Mouse (Mus musculus) limb, embryonic 12.5 days (tissue): ENCODE data around the gene Itpr1. TPM values are rescaled to one million over a fixed set of nuclear protein-coding genes. Genes with fewer than 3 reads are reported as not detected.
A peak's percentile ranks its signal among the peaks of the same experiment; 100 is the strongest.

ENCODE experiments used
- ATAC-seq: fragments of 200-750 bp; cut with Nextera tagmentation; 2 replicates; pipeline ENCODE4 v1.8.0; 2017; ENCODE audit warnings: low read depth, moderate TSS enrichment; ENCODE audit not compliant: insufficient number of reproducible peaks, insufficient read depth, low FRiP score, low TSS enrichment
- H3K27ac ChIP-seq: fragments of 300-500 bp; sonication (generic); 2 replicates; pipeline ENCODE4 v1.5.1; 2016; ENCODE audit warnings: mild to moderate bottlenecking, moderate library complexity
- H3K27me3 ChIP-seq: fragments of 300-500 bp; sonication (generic); 2 replicates; pipeline ENCODE4 v1.6.1; 2016; ENCODE audit warnings: mild to moderate bottlenecking, moderate library complexity
- H3K36me3 ChIP-seq: fragments of 300-500 bp; sonication (generic); 2 replicates; pipeline ENCODE4 v1.6.1; 2016; ENCODE audit warnings: mild to moderate bottlenecking, moderate library complexity
- H3K4me1 ChIP-seq: fragments of 300-500 bp; sonication (generic); replicated peaks from 2 replicates; pipeline ENCODE4 v1.6.1; 2016
- H3K4me2 ChIP-seq: fragments of 300-500 bp; sonication (generic); 2 replicates; pipeline ENCODE4 v1.6.1; 2016; ENCODE audit warnings: mild to moderate bottlenecking, moderate library complexity
- H3K4me3 ChIP-seq: fragments of 300-500 bp; sonication (generic); replicated peaks from 2 replicates; pipeline ENCODE4 v1.5.1; 2016; ENCODE audit warnings: mild to moderate bottlenecking
- H3K9ac ChIP-seq: fragments of 300-500 bp; sonication (generic); replicated peaks from 2 replicates; pipeline ENCODE4 v1.6.1; 2016; ENCODE audit warnings: mild to moderate bottlenecking, moderate library complexity
- H3K9me3 ChIP-seq: fragments of 300-500 bp; sonication (generic); 2 replicates; pipeline ENCODE4 v1.6.1; 2016; ENCODE audit warnings: mild to moderate bottlenecking, moderate library complexity
- WGBS: fragments of 180-500 bp; shearing (Covaris S2); methylation state at CpG from one replicate; pipeline ENCODE4 v1.1.7; 2016; 5-methylcytosine and 5-hydroxymethylcytosine counted together
- polyA plus RNA-seq: library from polyadenylated mRNA; unstranded; fragments of >200 nt; fragmentation: Nextera tagmentation; extraction: Ambion mirVana; gene quantifications from 2 replicates; pipeline ENCODE4 v1.2.1, GENCODE M21; 2016

The Itpr1 gene
- polyA plus RNA-seq, 1 experiment from 2014 or later = 10.4 TPM

GRCm38 (mm10) chr6:108190690-108191089 is 22.2 kb upstream of the Itpr1 start:
- Histone ChIP-seq H3K9me3 (no peaks in the 10 kb centered on the region), H3K9ac (no peak overlapping the region), H3K4me1 (no peaks in the 10 kb centered on the region), H3K4me3 (no peak overlapping the region), H3K4me2 (no peak overlapping the region), H3K27ac (no peak overlapping the region), H3K27me3 (no peaks in the 10 kb centered on the region), H3K36me3 (no peaks in the 10 kb centered on the region)
- no peak for ATAC-seq
- WGBS = 75% methylated on average over 1 of the region's 1 CpGs

DNA sequence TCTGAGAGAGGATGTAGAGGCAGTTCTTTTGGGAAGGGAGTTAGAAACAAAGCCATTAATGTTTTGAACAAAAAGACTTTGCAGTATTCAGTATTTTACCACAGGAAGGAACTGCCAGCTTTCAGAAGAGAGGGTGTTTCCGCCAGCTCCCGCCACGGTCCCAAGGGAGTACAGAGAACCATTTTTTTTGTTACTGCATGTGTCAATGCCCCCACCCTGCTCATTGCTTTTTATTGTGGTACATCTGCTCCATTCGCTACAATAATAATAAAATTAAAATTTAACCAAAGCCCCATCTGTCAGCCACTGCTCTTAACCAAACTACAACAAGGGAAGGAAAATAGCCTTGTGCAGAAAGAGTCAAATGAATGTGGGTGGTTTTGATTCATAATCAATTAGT is 20.3 kb upstream of the Itpr1 start:
- 81% methylated on average over 4 of the region's 4 CpGs for WGBS
- Histone ChIP-seq H3K36me3 (no peaks in the 10 kb centered on the region), H3K4me3 (no peak overlapping the region), H3K27me3 (no peaks in the 10 kb centered on the region), H3K9ac (no peak overlapping the region), H3K4me1 (no peaks in the 10 kb centered on the region), H3K27ac (no peak overlapping the region), H3K4me2 (no peak overlapping the region), H3K9me3 (no peaks in the 10 kb centered on the region)
- no peak for ATAC-seq

- Histone ChIP-seq H3K9ac (no peak overlapping the region), H3K27me3 (no peaks in the 10 kb centered on the region), H3K36me3 (no peaks in the 10 kb centered on the region), H3K4me2 (no peak overlapping the region), H3K4me1 (no peaks in the 10 kb centered on the region), H3K27ac (no peak overlapping the region), H3K9me3 (no peaks in the 10 kb centered on the region), H3K4me3 (no peak overlapping the region)
- ATAC-seq = no peak
- WGBS = 86% methylated on average over 7 of the region's 7 CpGs
Observed at GRCm38 (mm10) chr6:108196665-108197064, 16.2 kb upstream of the Itpr1 start.

DNA sequence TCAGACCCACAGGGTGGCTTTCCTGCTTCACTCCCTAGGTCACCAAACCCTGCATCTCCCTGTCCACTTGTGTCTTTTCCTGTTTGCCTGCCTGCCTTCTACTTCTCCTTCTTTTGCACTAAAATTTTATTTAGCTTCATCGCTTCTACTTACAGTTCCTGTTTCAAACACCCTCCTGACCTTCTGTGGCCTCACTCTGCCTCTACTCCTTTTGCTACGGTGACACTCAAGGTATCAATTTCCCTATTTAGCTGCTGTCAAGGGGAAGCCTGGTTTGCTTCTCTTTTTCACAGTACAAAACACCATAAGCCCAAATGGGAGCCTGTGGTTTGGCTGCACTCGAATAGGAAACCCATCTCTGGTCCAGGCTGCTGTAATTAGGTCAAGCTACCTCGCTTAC is 15.8 kb upstream of the Itpr1 start:
- 31% methylated on average over 4 of the region's 4 CpGs for WGBS
- ATAC-seq = no peak
- H3K27ac ChIP-seq = no peak overlapping the region

GRCm38 (mm10) chr6:108198286-108198685 is 14.6 kb upstream of the Itpr1 start:
- no peaks in the 10 kb centered on the region for H3K4me1 ChIP-seq
- WGBS = 88% methylated on average over 7 of the region's 7 CpGs
- no peaks in the 10 kb centered on the region for H3K36me3 ChIP-seq
- H3K4me2 ChIP-seq = no peak overlapping the region
- no peak overlapping the region for H3K9ac ChIP-seq
- no peaks in the 10 kb centered on the region for H3K9me3 ChIP-seq
- no peak overlapping the region for H3K27ac ChIP-seq
- ATAC-seq = no peak
- H3K4me3 ChIP-seq = no peak overlapping the region
- H3K27me3 ChIP-seq = no peaks in the 10 kb centered on the region

More for the DNA sequence above, 15.8 kb upstream of the Itpr1 start:
- no peak overlapping the region for H3K4me2 ChIP-seq
- H3K9ac ChIP-seq = no peak overlapping the region
- H3K36me3 ChIP-seq = no peaks in the 10 kb centered on the region
- no peaks in the 10 kb centered on the region for H3K27me3 ChIP-seq
- H3K4me1 ChIP-seq = no peaks in the 10 kb centered on the region
- H3K9me3 ChIP-seq = no peaks in the 10 kb centered on the region
- H3K4me3 ChIP-seq = no peak overlapping the region

- WGBS = 71% methylated on average over 2 of the region's 2 CpGs
Observed at GRCm38 (mm10) chr6:108204322-108204721, 8.6 kb upstream of the Itpr1 start.

GRCm38 (mm10) chr6:108206145-108206544 is 6.8 kb upstream of the Itpr1 start:
- H3K4me1 ChIP-seq = no peaks in the 10 kb centered on the region
- no peak overlapping the region for H3K27ac ChIP-seq
- H3K4me2 ChIP-seq = no peak overlapping the region
- no peak for ATAC-seq
- no peak overlapping the region for H3K4me3 ChIP-seq
- H3K9me3 ChIP-seq = no peaks in the 10 kb centered on the region
- H3K36me3 ChIP-seq = no peaks in the 10 kb centered on the region
- H3K9ac ChIP-seq = no peak overlapping the region
- H3K27me3 ChIP-seq = no peaks in the 10 kb centered on the region
- 82% methylated on average over 4 of the region's 4 CpGs for WGBS

More at GRCm38 (mm10) chr6:108204322-108204721, 8.6 kb upstream of the Itpr1 start:
- Histone ChIP-seq H3K9me3 (no peaks in the 10 kb centered on the region), H3K27me3 (no peaks in the 10 kb centered on the region), H3K27ac (no peak overlapping the region), H3K4me3 (no peak overlapping the region), H3K4me1 (no peaks in the 10 kb centered on the region), H3K4me2 (no peak overlapping the region), H3K9ac (no peak overlapping the region), H3K36me3 (no peaks in the 10 kb centered on the region)
- no peak for ATAC-seq

GRCm38 (mm10) chr6:108206914-108207566 is 5.9 kb upstream of the Itpr1 start:
- Histone ChIP-seq H3K4me3 (no peak overlapping the region), H3K4me2 (no peak overlapping the region), H3K27me3 (no peaks in the 10 kb centered on the region), H3K9me3 (no peaks in the 10 kb centered on the region), H3K4me1 (peaks cover 9% of the 10 kb centered on the region), H3K9ac (no peak overlapping the region), H3K36me3 (no peaks in the 10 kb centered on the region), H3K27ac (no peak overlapping the region)
- ATAC-seq = no peak
- WGBS = 84% methylated on average over 5 of the region's 5 CpGs

GRCm38 (mm10) chr6:108211896-108212880 is 708 bp upstream of the Itpr1 start:
- Histone ChIP-seq H3K27me3 (no peaks in the 10 kb centered on the region), H3K9ac (peak overlapping the region; percentile 62), H3K4me1 (peaks cover 20% of the 10 kb centered on the region), H3K9me3 (no peaks in the 10 kb centered on the region), H3K27ac (peak overlapping the region; percentile 67), H3K4me3 (peak overlapping the region; percentile 72), H3K36me3 (no peaks in the 10 kb centered on the region), H3K4me2 (peak overlapping the region; percentile 78)
- ATAC-seq = no peak
- 6% methylated on average over 36 of the region's 36 CpGs for WGBS

- Histone ChIP-seq H3K4me3 (peak overlapping the region; percentile 72), H3K9me3 (no peaks in the 10 kb centered on the region), H3K27me3 (no peaks in the 10 kb centered on the region), H3K4me1 (peaks cover 20% of the 10 kb centered on the region), H3K4me2 (peak overlapping the region; percentile 78), H3K36me3 (no peaks in the 10 kb centered on the region), H3K27ac (peak overlapping the region; percentile 57), H3K9ac (peak overlapping the region; percentile 62)
- WGBS = under 1% methylated on average over 29 of the region's 29 CpGs
- ATAC-seq = peak; percentile 1; the same call in 1 of the 2 replicates
Observed at GRCm38 (mm10) chr6:108213481-108214293, 791 bp downstream of the Itpr1 start.
